Mouse (Mus musculus): Measurements from ENCODE around the gene Gm14139.
"Not testable (repeated sequence)": the region's sequence is repeated elsewhere in the genome, so short reads cannot be mapped to it uniquely, and the experiment has no call there.

GRCm38 (mm10) chr2:150181570-150181999 is at the start of gene Gm14139:
- not testable (repeated sequence) for TF ChIP-seq CTCF (IDR thresholded peaks at IDR 0.05; ENCODE audit: borderline replicate concordance, control insufficient read depth, extremely low read depth, insufficient read depth, low read length, poor library complexity); POLR2A (IDR thresholded peaks at IDR 0.05; ENCODE audit: control insufficient read depth, extremely low read depth, insufficient read depth, low read length, poor library complexity)
